Mouse (Mus musculus) kidney, postnatal 0 days (tissue): ENCODE measurements around the gene Ptn. TPM values are rescaled to one million over a fixed set of nuclear protein-coding genes. Genes with fewer than 3 reads are reported as not detected.
"Not testable (repeated sequence)": the region's sequence is repeated elsewhere in the genome, so short reads cannot be mapped to it uniquely, and the experiment has no call there.

Experiments
- ATAC-seq: fragments of 200-750 bp; cut with Nextera tagmentation; replicated peaks from 2 replicates; pipeline ENCODE4 v1.8.0; 2017; ENCODE audit warnings: low read depth, moderate number of reproducible peaks, moderate TSS enrichment, moderate library complexity; ENCODE audit not compliant: low FRiP score
- DNase-seq: peaks from one replicate; pipeline ENCODE4 v3.0.0-alpha.2; 2016; ENCODE audit warnings: low spot score
- H3K27ac ChIP-seq: fragments of 300-500 bp; sonication (generic); 2 replicates; pipeline ENCODE4 v1.5.1; 2014; ENCODE audit warnings: mild to moderate bottlenecking
- H3K27me3 ChIP-seq: fragments of 300-500 bp; sonication (generic); 2 replicates; pipeline ENCODE4 v1.6.1; 2014; ENCODE audit warnings: low read length, mixed read lengths; ENCODE audit not compliant: insufficient read depth
- H3K36me3 ChIP-seq: fragments of 300-500 bp; sonication (generic); 2 replicates; pipeline ENCODE4 v1.6.1; 2014; ENCODE audit warnings: low read length, mixed read lengths; ENCODE audit not compliant: insufficient read depth
- H3K4me1 ChIP-seq: fragments of 300-500 bp; sonication (generic); replicated peaks from 2 replicates; pipeline ENCODE4 v1.6.1; 2014; ENCODE audit warnings: antibody characterized with exemption, low read length, mixed read lengths; ENCODE audit not compliant: insufficient read depth
- H3K4me2 ChIP-seq: fragments of 300-500 bp; sonication (generic); 2 replicates; pipeline ENCODE4 v1.6.1; 2014; ENCODE audit warnings: mild to moderate bottlenecking, low read length, moderate library complexity, mixed read lengths
- H3K4me3 ChIP-seq: fragments of 300-500 bp; sonication (generic); replicated peaks from 2 replicates; pipeline ENCODE4 v1.5.1; 2014; ENCODE audit warnings: low read depth, low read length
- H3K9ac ChIP-seq: fragments of 300-500 bp; sonication (generic); 2 replicates; pipeline ENCODE4 v1.6.1; 2014; ENCODE audit warnings: low read depth, low read length
- H3K9me3 ChIP-seq: fragments of 300-500 bp; sonication (generic); replicated peaks from 2 replicates; pipeline ENCODE4 v1.6.1; 2016; ENCODE audit warnings: low read length, inconsistent platforms, mixed read lengths
- CTCF ChIP-seq: IDR thresholded peaks from 2 replicates; pipeline ENCODE4 v1.5.1; 2016; ENCODE audit warnings: antibody characterized with exemption, low read depth, mild to moderate bottlenecking, moderate library complexity
- WGBS: fragments of 180-500 bp; shearing (Covaris S2); extraction: QIAGEN DNeasy Blood & Tissue Kit; methylation state at CpG from one replicate; pipeline ENCODE4 v1.1.7; 2014; 5-methylcytosine and 5-hydroxymethylcytosine counted together
- polyA plus RNA-seq: library from polyadenylated mRNA; unstranded; fragments of >200 nt; fragmentation: Nextera tagmentation; extraction: Ambion mirVana; gene quantifications from 2 replicates; pipeline ENCODE4 v1.2.1, GENCODE M21; 2015

Gene Ptn
- polyA plus RNA-seq, 1 experiment from 2014 or later: 449 TPM

DNA sequence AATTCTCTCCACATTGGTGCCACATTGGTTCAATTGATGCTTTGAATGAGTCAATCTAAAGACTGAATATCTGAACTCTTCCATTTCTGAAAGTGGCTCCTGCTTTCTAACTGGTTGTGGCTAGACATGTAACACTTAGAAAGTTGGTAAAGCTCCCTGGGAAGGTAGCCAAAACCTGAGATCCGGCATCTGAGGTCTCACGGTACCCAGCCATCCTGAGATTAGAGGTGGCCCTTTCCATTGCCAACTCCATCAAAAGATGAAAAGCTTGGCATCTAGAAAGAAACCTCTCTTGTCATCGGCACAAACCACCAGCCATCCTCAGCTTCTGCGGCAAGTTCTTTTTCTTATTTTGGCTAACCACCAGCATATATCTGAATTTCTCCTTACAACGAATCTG lies 70.2 kb downstream of the Ptn start:
- no peak for DNase-seq
- Histone ChIP-seq H3K27me3 (no peaks in the 10 kb centered on the region), H3K4me2 (no peak overlapping the region), H3K9ac (no peak overlapping the region), H3K4me3 (no peak overlapping the region), H3K36me3 (peaks cover 15% of the 10 kb centered on the region; the same call in 1 of the 2 replicates), H3K9me3 (no peaks in the 10 kb centered on the region), H3K27ac (no peak overlapping the region), H3K4me1 (no peaks in the 10 kb centered on the region)
- 92% methylated on average over 5 of the region's 5 CpGs for WGBS
- ATAC-seq: no peak
- TF ChIP-seq CTCF: no peak

DNA sequence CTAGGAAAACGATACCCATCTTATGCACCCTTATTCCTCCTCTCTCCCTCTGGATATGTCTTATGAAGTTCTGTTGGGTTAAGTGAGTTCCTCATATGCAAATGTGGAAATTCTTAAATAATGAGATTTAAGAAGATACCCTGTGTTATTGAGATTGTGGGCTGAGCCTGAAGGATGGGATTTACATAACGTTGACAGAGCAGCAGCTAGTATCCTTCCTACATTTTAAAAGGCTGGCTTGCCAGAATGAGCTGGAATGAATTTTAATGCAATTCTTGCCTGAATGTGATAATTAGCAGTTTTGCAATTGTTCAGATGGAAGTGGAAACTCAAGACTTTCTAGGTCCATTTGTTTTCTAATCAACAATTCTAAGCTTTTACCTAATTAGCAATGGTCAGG lies 73.3 kb downstream of the Ptn start:
- H3K27ac ChIP-seq: no peak overlapping the region
- WGBS: 81% methylated on average over 2 of the region's 2 CpGs
- H3K4me2 ChIP-seq: no peak overlapping the region
- H3K9ac ChIP-seq: no peak overlapping the region
- no peaks in the 10 kb centered on the region for H3K9me3 ChIP-seq
- H3K4me3 ChIP-seq: no peak overlapping the region
- no peak for ATAC-seq
- TF ChIP-seq CTCF: no peak
- peaks cover 24% of the 10 kb centered on the region for H3K36me3 ChIP-seq
- no peaks in the 10 kb centered on the region for H3K4me1 ChIP-seq
- DNase-seq: no peak
- H3K27me3 ChIP-seq: no peaks in the 10 kb centered on the region

DNA sequence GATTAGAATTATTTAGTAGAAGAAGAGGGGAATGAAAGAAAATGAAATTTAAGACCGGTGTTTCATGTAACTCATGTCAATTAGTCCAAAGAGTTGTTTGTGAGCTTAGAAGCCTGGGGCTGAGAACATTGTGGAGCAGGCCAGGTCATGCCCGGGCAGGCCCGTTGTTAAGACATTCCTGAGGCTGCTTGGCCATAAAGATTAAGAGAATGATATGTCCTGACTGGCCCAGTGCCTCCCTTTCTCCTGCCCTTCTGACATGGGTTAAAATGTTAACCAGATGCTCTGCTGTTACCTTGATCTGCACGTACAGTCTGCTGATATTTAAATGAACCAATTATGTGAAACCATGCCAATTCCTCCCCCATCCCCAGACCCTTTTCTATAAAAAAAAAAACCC lies 74.4 kb downstream of the Ptn start:
- ATAC-seq, H3K9me3 ChIP-seq, H3K27me3 ChIP-seq, H3K4me1 ChIP-seq, H3K4me2 ChIP-seq, H3K9ac ChIP-seq, H3K4me3 ChIP-seq, DNase-seq: not testable (repeated sequence)
- H3K36me3 ChIP-seq: peaks cover 32% of the 10 kb centered on the region
- 49% methylated on average over 4 of the region's 4 CpGs for WGBS
- 0 out of 2 replicates have a peak overlapping the region, but pooled peaks have one; percentile 13 for H3K27ac ChIP-seq

DNA sequence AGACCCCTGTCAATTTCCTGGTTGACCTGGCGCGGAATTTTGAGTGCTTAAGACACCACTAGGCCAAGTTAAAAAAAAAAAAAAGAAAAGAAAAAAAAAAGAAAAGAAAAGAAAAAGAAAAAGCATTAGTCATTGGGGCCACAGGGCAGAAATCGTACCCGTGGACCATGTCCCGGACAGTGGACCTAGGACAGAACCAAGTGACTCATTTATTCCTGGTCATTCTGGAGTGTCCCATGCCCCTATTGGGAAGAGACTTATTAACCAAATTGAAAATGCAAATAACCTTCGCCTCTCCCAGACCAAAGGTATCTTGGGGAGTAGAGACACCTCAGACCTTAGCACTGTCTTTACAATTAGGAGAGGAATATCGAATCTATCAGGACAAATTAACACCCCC lies 80.2 kb downstream of the Ptn start:
- not testable (repeated sequence) for H3K4me2 ChIP-seq, H3K4me1 ChIP-seq, H3K9ac ChIP-seq, DNase-seq, H3K27ac ChIP-seq, ATAC-seq, H3K9me3 ChIP-seq, H3K27me3 ChIP-seq, H3K4me3 ChIP-seq
- H3K36me3 ChIP-seq: peaks cover 16% of the 10 kb centered on the region; the same call in 1 of the 2 replicates
- WGBS: 87% methylated on average over 7 of the region's 7 CpGs

DNA sequence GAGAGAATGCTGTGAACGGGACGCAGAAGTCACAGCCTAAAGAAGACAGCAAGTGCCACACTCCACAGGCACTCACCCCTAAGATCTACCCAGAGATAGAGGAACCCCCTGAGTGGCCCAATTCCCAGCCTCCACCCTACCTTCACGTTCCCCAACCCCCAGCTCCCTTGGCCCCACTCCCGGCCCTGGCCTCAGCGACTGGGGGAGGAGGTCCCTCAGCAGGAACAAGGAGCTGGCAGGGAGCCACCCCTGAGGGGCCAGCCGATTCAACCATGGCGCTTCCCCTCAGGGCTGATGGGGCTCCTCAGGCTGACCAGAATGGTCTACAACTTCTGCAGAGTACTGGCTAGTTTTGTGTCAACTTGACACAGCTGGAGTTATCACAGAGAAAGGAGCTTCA lies 81.9 kb downstream of the Ptn start:
- Histone ChIP-seq H3K27me3 (no peaks in the 10 kb centered on the region), H3K4me1 (no peaks in the 10 kb centered on the region), H3K9me3 (no peaks in the 10 kb centered on the region; the same call in 1 of the 2 replicates), H3K9ac (no peak overlapping the region), H3K27ac (no peak overlapping the region), H3K4me3 (no peak overlapping the region), H3K4me2 (no peak overlapping the region), H3K36me3 (peaks cover 16% of the 10 kb centered on the region; the same call in 1 of the 2 replicates)
- no peak for DNase-seq
- no peak for TF ChIP-seq CTCF
- 61% methylated on average over 7 of the region's 7 CpGs for WGBS
- no peak for ATAC-seq

DNA sequence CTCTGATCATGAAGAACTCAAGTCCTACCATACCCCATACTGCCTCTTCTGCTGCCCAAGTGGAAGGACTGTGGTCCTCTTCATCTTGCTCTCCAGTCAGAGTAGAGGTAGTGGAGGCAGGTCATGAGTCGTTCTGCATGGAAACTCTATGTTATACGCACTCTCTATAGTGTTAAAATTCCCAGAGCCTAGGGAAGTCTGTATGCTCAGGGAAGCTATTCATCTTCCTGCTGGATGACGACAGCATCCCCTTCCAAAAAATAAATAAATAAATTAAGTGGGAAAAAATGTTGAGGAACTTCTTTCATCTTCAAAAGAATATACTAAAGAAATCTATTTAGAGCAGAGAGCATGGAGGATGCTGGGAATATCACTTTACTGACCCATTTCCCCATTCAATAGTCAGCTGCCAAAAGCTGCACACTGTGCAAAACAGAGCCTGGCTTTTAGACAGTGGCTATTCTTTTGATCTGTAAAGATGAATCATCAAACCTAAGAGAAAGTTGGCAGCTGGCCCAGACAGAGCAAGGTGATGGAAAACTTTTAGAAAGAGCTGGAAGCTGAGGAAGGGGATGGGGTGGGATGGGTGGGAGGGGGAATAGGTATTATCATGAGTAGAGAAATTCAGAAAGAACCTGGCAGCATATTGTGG lies 84.4 kb downstream of the Ptn start:
- Histone ChIP-seq H3K27ac (no peak overlapping the region), H3K4me1 (no peaks in the 10 kb centered on the region), H3K9me3 (no peaks in the 10 kb centered on the region), H3K4me3 (no peak overlapping the region), H3K27me3 (no peaks in the 10 kb centered on the region), H3K4me2 (no peak overlapping the region), H3K36me3 (no peaks in the 10 kb centered on the region), H3K9ac (no peak overlapping the region)
- ATAC-seq: no peak
- DNase-seq: peak; percentile 32
- TF ChIP-seq CTCF: no peak
- 62% methylated on average over 3 of the region's 3 CpGs for WGBS
